Mouse (Mus musculus): ENCODE data around the gene Jmjd6.
A peak's percentile ranks its signal among the peaks of the same experiment; 100 is the strongest.
"Not testable (repeated sequence)": the region's sequence is repeated elsewhere in the genome, so short reads cannot be mapped to it uniquely, and the experiment has no call there.

The Jmjd6 gene

GRCm38 (mm10) chr11:116823885-116824284, 19.4 kb downstream of the Jmjd6 start:
- not testable (repeated sequence) for DNase-seq (ENCODE audit: low spot score in 2 of 2)

DNA sequence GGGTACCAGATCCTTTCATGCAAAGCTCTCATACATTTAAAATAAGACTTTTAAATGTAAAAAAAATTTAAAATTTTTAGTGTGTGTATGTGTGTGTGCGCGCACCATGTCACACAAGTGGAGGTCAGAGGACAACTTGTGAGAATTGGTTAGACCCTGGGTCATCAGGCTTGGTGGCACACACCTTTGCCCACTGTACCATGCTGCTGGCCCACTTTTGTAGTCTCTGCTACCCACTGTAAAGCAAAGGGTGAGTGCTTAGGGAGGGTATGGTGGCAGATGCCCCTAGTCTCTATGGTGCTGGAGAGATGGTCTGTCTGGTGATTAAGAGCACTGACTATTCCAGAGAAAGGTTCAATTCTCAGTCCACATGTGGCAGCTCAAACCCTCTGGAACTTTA, 20.0 kb downstream of the Jmjd6 start:
- DNase-seq (ENCODE audit: low spot score in 2 of 2), result no peak

DNA sequence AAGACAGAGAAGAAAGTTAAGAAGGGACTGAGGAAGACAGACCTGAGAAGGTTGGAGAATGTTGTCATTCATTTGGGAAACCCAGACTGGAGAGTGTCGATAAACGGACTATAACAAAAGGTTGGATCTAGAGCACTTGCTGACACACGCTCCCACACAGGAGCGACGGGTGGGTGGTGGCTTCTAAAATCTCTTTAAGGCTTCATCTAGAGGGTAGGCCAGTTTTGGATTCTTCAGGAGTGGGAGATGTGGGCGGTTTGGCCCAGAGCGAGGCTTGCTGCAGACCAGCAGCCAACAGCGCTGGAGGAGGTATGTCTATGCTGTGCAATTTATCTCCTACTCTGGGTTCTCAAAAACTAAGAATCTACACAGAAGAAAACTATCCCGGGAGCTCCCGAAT, 20.6 kb downstream of the Jmjd6 start:
- DNase-seq (ENCODE audit: low spot score in 2 of 2), result no peak

- DNase-seq (ENCODE audit: low spot score in 2 of 2), result no peak
These were observed 21.0 kb downstream of the Jmjd6 start for GRCm38 (mm10) chr11:116822215-116822614.

GRCm38 (mm10) chr11:116821057-116821940, 21.9 kb downstream of the Jmjd6 start:
- no peak for DNase-seq (ENCODE audit: low spot score in 2 of 2)

- DNase-seq (ENCODE audit: low spot score in 2 of 2), result no peak
These were observed 23.2 kb downstream of the Jmjd6 start for GRCm38 (mm10) chr11:116819932-116820593.

DNA sequence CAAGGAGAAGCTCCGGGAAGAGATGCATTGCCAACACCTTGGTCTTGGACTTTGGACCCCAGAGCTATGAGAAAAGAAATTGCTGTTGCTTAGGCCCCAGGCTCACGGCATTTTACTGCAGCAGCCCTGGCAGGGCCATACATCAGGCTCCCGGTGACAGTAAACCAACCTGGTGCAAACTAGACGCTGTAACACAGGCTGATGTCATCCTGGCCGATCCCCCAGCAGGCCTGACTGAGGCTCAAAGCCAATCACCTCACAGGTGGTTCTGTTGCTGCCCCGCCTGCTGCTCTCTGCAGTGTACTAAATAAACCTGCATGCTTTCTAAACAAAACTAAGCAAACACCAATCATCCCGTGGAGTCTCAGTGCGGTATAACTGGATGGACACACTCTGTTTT, 24.5 kb downstream of the Jmjd6 start:
- DNase-seq (ENCODE audit: low spot score in 2 of 2), result no peak

DNA sequence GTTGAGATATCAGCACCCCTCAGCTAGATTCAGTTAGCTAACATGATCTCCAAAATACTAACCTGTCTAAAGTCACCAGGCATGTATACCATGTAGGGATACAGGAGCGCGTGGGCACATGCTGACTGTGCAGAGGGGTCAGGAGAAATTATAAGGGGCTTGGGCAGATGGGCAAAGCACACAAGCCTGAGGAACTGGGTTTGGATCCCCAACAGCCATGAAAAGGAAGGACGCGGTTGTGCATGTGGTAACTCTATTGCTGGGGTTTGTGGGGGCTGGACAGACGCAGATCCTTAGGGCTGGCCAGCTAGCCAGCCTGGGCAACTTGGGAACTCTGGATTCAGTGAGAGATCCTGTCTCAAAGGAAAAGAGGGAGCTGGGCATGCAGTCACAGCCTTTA, 25.7 kb downstream of the Jmjd6 start:
- DNase-seq (ENCODE audit: low spot score in 2 of 2), result no peak

DNA sequence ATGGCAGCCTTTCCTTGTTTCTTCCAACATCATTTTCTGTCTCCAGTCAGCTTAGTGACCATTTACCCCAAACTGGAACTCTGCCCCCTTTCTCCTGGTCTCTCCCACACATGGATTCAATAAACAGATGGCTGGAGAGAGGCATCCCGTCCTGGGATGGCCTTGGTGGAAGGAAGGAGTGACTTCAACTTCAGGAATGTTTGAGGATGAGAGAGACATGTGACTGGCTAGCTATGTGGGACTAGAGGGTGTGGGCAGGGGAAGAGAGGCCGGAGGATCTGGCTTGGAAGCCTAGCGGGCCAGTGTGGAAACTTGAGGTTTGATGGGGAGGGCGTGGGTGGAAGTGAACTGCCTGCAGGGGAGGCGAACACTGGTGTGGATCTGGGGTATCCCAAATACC, 26.5 kb downstream of the Jmjd6 start:
- no peak for DNase-seq (ENCODE audit: low spot score in 2 of 2)

DNA sequence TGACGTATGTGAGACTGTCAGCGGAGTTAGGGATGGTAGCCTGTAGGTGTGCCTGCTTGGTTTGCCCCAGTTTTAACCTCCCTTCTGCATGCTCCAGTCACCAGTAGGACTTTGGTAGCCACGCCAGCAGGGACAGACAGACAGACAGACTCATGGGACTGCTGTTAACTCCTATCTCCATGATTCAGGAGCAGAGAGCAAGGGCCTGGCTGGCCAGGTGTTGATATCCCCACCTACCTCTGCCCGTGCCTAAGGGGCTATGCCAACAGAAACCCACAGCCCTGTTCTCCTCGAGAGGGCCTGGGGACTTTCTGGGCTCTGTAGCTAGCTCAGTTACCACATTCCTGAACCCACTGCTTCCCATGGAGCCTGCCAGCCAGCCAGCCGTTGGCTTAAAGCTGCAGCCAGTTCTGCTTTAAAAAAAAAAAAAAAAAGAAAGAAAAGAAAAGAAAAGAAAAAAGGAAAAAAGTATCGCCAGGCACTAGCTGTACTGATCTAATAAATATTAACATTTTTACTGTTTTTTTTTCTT, 28.3 kb downstream of the Jmjd6 start:
- DNase-seq (ENCODE audit: low spot score in 2 of 2), result no peak

DNA sequence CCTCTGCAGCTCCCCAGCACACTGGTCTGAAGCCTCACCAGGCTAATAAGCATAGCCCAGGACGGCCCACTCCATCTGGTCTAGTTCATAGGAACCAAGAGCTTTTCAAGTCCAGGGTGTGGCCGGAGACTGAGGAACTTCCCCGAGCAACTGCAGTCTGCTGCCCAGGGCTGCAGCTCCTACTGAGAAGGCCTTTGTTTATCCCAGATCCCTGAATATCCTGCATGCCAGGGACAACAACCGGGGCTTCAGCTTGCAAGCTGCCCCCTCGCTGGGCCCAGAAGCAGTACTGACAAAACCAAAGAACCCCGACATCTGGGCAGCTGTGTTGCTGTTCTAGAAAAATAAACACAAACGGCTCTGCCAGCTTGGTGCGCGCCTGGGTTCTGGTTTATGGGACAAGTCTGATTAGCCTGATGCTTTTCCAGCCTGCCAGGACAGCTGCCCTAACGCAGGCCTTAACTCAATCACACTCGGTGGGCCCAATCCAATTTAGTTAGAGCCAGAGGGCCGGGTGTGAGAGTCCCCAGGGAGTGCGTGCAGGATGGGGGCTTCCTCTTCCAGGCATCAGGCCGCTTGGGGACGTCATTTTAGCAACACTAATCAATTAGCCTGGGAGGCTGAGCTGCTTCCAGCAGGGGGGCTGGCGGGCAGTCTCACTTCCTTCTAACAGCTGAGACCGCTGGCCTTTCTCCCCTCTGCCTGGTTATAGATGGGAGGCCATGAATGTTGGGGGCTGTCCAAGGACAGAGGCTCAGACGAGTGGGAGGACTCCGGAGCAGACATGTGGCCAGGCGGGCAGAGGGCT, 29.0 kb downstream of the Jmjd6 start:
- no peak for DNase-seq (ENCODE audit: low spot score in 2 of 2)

- no peak for DNase-seq (ENCODE audit: low spot score in 2 of 2)
These were observed 29.6 kb downstream of the Jmjd6 start for GRCm38 (mm10) chr11:116813610-116814009.

DNA sequence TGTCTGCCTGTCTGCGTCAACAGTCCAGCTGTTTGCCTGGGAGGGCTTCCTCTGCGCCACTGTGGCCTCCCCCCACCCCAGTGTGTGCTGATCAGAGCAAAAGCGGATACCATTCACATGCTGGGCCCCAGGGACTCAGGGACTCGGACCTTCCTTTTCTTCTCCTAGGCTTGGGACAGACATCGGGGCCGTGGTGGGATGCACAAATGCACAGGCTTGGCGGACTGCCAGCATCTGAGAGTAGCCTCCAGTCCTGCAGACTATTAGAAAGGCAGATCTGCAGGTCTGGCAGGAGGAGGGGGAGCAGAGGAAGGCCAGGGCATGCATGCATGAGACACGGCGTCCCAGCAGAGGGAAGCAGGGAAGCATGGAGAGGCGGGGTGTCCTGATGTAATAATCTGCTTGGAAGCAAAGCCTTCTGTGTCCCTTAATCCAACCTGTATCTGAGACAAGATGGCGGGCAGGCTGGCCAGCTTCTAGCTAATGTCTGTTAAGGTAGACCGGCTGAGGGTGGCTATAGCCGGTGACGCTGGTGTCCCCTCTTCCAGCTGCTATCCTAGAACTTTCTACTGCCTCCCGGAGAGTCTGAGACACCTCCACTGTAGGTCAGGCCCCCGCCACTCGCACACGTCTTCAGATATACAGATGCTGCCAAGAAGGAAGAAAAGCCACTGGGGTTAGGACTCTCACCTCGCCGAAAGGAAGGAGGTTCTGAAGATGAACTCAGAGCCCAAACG, 30.3 kb downstream of the Jmjd6 start:
- DNase-seq (ENCODE audit: low spot score in 2 of 2), result no peak

- DNase-seq (ENCODE audit: low spot score in 2 of 2), result peak; percentile 37 to 58
These were observed 32.0 kb downstream of the Jmjd6 start for GRCm38 (mm10) chr11:116810983-116811901.

DNA sequence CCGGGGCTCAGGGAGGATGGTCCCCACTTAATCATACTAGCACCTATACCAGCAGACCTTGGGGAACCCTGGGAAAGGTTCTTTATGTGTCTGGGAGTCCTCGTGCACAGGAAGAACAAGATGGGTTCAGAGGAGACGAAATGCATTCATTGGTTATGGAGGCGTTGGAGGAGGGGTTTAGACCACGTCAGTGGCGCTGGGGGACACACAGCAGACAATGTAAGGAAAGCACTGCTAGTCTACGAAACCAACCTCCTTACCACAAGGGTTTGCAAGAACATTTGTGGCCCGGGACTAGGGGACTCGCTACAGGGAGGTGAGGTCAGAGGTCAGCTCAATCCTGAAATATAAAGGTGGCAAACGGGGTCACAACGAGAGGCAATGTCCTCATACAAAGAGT, 32.7 kb downstream of the Jmjd6 start:
- DNase-seq (ENCODE audit: low spot score in 2 of 2), result no peak

GRCm38 (mm10) chr11:116809520-116809919, 33.7 kb downstream of the Jmjd6 start:
- DNase-seq (ENCODE audit: low spot score in 2 of 2), result no peak

DNA sequence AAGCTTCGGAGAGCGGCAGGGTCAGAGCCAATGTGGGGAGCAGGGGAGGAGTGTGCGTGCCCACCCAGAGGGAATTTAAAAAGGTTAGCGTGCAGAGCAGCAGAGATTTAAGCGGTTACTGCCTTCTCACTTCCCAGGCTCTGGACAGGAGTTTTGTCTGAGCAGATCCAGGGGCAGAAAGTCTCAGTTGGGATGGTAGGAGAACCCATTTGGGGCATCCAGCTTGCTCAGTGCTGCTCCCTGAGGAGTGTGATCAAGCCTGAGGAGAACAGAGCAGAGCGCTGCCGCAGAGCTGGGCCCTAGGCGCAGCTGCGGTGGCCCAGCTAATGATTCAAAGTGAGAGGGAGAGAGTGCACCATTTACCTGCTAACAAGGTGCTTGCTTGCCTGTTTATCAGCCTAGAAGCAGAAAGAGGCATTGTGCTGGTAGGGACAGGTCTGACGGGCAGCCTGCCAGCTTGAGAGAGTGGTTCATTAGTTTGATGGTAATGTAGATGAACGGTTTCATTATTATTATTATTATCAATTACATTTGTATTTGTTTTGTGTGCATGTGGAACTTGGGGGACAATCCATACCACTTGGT, 34.3 kb downstream of the Jmjd6 start:
- no peak for DNase-seq (ENCODE audit: low spot score in 2 of 2)

GRCm38 (mm10) chr11:116807938-116808606, 35.2 kb downstream of the Jmjd6 start:
- peak; percentile 87 for DNase-seq (ENCODE audit: low spot score in 2 of 2)

DNA sequence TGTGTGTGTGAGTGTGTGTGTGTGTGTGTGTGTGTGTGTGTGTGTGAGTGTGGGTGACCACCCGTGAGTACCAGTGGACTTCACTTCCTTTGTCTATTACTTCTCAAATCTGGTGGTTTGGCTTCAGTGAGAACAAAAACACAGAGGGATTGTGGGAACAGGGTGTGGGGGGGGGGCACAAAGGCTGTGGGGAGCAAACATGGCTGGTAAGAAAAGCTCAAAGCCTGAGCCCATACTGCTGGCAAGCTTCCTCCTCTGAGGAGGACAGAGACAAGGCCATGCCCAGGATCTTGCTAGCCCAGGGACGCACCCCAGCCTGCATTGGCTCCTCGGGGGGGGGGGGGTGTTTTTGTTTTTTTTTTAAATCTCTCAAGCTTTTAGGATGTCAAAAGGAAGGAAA, 35.7 kb downstream of the Jmjd6 start:
- DNase-seq (ENCODE audit: low spot score in 2 of 2), result no peak

All from frontal cortex, postnatal 25 days (tissue).